Mouse (Mus musculus): ENCODE data around the gene Il18rap.

DNA sequence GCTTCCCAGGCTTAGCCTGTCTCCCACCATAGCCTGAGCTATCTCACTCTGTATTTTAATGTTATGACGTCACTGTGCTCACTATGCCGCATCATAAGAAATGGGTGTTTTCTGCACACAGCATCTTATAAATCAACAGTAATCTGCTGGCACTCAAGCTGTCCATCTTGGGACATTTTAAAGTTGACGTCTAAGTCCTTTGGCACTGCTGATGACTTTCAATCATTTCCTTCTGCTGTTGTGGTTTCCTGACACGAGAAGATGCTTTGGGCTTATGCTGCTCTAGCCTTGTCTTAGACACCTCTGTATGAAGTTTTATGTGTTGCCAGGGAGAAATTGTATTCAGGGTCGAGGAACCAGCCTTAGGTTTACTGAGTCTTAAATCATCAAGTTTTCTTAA lies 10.6 kb upstream of the Il18rap start:
- TF ChIP-seq GATA1 (IDR thresholded peaks at IDR 0.05; ENCODE audit: borderline replicate concordance, low read length) (no peak), FLI1 (IDR thresholded peaks at IDR 0.05; ENCODE audit: low read length) (no peak)
